Mouse (Mus musculus): Measurements from ENCODE around the gene Ntm.
A peak's percentile ranks its signal among the peaks of the same experiment; 100 is the strongest.

Ntm gene

DNA sequence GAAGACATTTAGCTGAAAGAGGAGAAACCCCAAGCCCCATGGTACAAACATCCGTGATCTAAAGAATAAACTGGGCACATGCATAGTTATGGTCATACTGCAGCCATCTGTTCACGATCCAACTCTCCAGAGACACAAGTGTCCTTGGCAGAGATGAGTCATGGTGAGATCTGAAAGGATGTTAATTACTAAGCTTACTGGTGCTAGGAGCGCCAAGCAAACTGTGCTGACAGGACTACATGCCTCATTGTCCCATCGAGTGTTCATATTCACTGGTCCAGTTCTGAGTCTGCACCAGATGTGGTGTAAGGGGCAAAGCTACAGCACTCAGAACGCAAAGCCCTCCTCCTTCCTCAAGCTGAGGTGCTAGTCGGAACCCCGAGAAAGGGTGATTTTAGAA is 745.0 kb downstream of the Ntm start:
- DNase-seq: no peak

DNA sequence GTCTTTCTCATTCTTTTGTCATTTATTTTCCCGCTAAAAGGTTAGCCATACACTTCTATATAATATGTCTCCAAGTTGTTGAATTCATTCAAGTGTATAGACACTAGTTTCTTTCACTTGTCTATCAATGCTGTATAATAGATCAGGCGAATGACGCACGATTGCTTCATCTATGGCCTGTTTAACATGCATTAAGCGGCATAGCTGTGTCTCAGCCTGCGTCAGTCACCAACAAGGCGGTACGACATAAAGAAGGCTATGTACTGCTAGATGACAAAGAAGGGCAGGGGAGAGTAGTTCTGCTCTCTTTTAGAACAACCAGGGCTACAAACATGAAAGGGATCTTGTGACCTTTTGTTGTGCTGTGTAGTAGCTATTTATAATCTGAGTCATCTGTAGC is 746.4 kb downstream of the Ntm start:
- no peak for DNase-seq

DNA sequence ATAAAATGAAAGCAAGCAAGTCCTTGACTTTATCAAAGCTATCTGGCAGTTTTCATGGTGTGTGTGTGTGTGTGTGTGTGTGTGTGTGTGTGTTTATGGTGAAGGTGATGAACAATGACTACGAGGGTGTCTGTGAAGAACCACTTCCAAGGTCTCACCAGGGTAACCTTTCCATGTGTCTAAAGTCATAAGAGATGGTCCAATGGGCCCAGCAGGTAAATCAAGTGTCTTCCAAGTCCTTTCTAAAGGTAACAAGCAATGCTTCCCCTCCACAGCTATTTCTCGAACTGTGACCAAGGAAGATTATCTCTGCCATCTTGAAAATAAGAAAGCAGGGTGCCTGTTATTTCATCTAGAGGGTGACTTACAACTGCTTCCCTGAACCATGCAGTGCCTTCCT is 747.1 kb downstream of the Ntm start:
- no peak for DNase-seq

DNA sequence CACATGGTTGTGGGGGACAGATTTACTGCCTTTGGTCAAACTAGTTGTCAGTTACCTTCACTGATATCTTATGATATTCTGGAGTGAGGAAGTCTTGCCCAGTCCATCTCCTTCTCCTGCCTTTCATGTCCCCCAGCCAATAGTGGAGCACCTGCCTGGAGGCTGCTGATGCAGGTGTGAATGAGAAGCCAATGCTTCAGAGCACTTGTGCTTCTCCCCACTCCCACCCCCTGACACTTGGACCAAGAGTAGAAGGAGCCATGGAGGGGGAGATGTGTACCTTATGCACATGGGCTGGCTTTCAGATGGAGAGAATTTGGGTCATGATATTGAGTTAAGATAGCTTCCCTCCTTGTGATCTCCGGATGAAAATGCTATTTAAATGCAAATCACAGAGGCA is 747.7 kb downstream of the Ntm start:
- no peak for DNase-seq

DNA sequence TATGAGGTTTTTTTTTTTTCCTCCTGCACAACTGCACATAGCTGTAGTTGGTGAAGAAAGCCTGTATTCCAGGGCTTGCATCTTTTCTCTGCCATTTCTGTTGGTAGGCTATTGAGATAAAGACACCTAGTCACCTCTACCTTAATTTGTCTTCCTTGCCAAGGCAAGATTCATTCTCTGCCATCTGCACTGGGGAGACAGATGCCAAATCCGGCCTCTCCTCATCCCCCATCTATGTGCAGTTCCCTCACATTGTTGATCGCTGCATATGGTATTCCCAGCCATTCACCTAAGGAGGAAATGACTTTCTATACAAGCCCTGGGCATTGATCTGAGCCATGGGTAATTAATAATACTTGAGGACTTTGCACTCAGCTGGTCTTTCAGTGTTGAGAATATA is 753.7 kb downstream of the Ntm start:
- DNase-seq: no peak

DNA sequence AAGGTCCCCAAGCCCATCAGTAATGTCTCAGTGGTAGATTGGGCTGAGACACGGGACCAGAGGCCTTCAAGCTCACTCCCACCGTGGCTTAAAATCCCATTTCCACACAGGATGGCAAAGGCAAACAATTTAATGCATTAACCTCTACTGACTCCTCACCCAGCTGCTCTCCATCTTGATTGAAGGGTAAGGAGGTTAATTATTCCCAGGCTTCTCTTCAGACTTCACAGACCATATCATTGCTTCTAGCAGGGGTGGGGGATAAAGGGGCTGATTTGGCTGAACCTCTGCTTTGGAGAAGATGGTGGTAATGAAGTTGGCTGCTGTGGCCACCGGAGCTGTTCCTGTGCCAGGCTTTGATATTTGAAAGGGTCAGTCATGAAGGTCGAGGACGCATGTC is 754.8 kb downstream of the Ntm start:
- DNase-seq: no peak

DNA sequence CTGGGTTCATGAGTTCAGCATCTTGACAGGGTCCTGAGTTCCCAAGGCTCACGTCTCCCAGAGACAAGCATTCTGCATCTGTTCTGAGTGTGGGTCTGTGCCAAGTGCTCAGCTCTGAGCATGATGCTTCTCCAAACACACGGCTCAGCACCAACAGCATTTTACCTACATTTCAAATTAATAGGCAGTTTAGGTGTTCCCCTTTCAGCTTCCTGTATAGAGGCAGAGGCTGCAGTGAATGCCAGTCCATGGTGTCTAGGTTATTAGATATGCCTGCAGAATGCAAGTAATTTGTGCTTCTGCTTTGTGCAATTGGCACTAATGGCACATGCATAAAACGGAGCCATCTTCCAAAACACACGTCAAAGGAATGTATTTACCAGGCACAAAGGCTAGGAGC is 757.3 kb downstream of the Ntm start:
- DNase-seq: no peak

DNA sequence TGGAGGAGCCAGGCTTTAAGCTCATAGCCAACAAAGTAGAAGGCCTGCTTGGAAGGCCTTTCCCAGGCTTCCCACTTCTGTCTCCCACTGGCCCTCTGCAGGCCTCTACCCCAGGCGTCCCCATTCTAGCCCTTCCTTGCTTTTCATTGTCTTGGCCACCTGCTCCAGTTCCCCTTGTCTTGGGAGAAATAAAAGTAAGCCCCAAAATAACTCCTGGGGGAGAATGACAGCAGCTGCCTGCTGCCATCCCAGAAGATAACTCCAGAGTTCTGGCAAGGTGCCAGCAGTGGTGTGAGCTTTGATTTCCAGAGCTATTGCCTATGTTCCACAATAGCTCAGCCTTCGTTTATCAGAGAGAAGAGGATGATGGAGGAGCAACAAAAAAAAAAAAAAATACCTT is 760.7 kb downstream of the Ntm start:
- DNase-seq: peak; percentile 30

DNA sequence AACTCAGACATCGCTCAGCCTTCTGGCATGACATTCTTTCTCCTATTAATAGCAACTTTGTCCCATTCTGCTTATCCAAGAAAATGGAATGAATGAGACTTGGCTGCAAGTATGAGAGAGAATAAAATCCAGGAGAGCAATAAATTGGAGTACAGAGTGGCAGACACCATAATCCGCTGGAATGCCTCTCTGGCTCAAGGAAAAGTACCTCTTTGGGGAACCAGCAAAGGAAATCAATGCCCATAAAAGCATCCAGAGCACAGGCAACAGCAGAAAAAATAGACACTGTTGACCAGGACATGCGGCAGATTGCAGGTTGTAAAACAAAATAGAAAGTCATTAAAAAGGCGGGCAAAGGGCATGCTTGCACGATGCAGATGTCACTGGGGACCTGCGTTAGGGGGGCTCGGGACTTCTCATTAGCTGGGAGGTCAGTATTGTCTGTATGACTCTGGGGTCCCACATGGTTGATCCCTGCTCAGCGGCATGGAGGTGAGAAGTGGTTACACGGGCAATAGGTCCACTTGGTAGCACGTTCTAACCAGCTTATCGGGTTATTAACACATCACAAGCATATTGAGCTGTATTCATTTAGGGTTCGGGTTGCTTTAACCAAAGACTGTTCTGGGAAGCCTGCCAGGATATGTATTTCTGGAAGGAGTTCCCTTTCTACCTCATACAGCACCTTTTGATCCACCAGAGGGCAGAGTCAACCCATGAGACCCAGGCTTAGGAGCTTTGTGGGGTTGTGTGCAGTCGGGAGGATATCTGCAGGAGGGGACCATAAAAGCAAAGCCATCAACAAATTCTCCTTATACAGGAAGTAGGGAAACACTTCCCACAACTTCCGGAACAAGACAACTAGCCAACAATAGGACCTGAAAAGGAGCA is 761.5 kb downstream of the Ntm start:
- DNase-seq: peak; percentile 28

DNA sequence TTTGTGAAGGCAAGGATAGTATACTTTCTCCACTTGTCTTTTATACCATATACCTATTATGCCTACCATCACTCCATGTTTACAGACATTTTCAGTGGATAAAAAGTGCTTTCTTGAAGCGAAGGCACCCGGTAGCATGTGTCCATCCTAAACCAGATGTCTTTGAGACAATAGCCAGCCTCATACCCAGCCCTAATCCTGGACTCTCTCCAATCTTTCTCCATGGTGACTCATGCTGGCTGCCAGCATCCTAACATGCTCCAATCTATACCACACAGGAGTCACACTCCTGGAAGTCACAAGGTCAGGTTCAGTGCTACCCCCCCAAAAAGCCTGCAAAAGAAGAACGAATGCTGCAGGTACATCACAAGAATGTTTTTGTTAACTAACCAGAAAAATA is 765.9 kb downstream of the Ntm start:
- DNase-seq: no peak

DNA sequence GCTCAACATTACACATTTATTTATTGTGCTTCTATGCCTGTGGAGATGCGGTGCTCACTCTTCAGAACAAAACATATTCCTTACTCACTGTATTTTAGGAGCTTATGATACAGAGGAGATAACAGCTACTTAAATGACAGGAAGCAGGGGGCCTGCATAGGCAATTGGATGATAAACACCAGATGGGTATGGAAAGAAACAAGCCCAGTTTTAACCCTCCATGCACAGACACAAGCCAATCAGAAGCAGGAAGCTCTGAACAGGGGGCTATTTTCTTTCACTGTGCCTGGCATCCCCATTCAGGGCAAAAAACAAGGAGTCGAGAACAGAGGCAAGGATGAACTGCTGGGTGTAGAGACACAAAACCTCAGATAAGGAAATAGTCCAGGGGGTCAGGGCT is 768.7 kb downstream of the Ntm start:
- DNase-seq: no peak

DNA sequence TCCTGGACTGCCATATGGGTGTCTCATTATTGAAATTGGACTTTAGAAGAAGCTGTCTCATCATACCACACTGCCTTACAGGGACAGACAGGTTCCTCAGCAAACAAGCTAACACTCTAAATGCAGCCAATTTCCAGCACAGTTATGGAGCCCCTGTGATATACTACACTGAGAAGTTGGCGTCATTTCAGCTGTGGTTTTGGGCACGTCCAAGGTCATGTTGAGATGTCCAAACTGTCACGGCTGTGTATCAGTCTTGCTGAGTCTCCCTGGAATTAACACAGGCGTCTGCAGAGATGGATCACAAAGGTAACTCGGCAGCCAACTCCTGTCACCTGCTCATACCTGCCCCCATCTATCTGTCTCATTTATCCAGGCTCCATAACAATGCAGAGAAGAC is 779.9 kb downstream of the Ntm start:
- no peak for DNase-seq

DNA sequence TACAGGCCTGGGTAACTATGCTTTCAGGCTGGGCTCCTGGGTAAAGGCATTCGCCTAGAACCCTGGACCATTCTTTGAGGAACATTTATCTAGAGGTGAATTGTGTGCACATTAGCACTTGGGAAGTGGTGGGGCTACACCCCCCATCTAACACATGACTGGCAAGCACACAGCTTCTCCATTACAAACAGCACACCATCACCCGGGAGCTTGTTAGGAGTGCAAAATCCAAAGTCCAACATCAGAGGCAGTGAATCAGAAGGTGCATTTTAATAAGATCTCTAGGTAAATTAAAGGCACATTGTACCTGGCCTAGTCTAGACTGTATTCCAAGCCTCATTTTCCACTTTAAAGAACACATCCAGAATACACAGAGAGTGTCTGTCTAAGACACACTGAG is 781.3 kb downstream of the Ntm start:
- DNase-seq: no peak

DNA sequence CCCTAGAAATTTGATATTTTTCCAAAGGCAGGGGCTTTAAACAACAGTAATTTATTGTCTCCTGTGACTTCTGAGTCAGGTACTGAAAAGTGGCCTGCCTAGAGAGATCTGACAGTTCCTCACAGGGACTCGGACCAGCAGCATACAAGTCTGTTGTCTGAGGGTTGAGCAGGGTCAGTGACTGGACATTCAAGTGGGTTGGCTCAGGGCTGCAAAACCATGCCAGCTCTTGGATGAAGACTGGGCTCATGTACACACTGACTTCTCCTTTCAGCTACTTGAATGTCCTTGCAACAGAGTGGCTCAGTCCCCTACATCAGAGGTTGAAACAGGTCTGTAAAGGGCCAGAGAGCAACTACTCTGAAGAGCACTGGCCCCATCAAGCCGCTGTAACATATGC is 797.2 kb downstream of the Ntm start:
- no peak for DNase-seq

DNA sequence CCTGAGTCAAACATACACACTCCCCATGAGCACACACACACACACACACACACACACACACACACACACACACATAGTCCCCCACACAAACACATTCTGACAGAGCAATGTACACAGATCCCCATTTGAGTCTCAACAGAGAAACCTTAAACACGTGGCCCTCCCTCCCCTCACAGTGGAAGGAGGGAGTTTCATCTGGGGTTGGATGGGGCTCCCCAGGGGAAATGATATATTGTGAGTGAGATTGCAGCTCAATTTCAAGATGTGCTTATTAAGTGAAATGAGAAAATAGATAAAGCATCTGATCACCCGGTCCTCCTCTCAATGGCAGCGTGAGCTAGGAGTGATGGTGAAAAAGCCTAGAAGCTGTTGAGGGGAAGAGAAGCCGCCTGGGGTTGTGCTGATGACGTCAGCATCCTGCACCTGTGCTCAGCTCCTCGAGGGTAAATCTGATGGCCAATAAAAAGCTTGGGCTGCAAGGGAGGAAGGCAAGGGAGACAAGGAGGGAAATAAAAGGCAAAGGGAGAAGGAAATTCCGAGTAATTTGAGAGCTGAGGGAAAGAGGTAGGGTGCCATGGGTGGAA is 801.8 kb downstream of the Ntm start:
- DNase-seq: no peak

DNA sequence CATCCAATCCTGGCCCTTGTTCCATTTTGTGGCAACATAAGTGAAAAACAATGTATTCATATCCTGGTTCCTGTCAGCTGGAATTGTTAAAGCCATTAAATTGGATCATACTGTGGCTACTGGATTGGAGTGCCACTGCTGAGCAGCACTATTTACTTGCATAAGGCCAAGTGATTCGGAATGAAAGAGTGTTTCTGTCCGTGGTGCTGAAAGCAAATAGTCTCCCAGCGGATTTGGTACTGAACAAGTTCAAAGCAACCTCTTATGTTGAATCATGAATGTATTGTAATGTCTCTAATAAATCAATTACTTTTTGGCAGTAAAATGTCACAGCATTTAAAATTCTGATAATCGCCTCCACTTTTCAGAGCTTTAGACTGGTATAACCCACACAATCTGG is 817.0 kb downstream of the Ntm start:
- DNase-seq: no peak

DNA sequence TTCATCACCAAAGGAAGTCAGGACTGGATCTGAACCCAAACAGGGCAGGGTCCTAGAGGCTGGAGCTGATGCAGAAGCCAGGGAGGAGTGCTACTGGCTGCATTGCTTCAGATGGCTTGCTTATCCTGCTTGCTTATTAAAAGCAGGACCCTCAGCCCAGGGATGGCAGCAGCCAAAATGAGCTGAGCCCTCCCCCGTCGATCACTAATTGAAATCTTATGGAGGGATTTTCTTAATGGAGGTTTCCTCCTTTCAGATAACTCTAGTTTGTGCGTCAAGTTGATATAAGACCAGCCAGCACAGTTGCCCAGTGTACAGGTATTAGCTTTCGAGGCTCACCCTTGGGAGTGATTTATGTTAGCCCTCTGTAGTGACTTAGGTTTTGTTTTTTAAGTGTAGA is 826.9 kb downstream of the Ntm start:
- DNase-seq: no peak

DNA sequence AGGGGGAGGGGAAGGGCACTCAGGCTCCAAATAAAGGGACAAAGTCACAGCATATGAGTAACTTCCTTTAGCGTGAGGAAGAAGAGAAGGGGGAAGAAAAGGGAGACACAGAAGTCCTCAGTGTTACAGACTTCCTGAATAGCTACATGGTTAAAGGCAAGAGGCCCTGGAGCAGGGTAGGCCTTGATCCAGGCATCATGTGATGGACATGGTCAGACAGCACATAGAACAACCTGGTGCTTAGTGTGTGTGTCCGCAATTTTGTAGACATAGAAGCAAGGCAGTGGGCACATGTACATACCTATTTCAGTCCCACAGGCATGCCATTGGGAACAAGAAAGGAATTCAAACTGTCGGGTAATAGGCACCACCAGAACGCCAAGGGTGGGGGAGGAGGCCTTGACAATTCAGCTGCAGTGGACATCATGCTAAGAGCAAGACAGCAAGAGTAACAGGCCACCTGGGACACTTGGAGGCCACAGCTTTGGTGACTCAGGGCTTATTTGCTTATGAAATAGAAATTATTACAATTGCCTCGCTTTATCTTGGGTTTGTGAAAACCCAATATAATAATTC is 832.1 kb downstream of the Ntm start:
- DNase-seq: no peak

DNA sequence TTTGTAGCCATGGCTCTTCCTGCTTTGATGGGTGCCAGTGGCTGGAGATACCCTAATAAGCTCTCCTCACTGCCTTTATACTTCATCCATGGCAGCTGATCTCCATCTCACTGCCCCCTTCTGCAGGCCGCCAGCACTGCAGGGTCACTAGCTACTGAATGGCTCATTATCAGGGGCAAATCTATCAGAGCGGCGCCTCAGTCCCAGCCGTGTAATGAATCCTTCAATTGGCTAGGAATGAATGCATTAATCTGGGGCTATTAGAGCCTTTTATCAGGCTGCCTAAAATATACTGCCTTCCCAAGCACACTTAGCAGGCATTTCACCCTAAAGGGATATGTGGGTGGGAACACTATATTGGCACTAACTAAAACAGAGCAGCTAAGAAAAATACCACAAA is 832.6 kb downstream of the Ntm start:
- DNase-seq: no peak

DNA sequence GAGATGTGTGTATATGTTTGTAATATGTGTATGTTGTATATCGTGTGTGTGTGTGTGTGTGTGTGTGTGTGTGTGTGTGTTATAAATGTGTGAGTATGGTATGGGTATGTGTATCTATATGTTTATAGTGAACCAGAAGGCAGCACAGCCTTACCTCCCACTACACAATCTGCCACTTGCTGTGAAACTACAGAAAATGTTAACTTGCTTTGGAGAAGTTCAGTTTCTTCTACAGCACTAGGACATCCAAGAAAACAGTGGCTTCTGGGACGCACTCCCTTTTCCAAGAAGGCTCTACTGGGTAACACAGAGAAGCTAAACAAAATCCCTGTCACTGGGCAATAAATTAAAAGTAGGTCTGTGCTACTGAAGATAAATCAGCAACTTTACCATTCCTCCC is 834.5 kb downstream of the Ntm start:
- no peak for DNase-seq

DNA sequence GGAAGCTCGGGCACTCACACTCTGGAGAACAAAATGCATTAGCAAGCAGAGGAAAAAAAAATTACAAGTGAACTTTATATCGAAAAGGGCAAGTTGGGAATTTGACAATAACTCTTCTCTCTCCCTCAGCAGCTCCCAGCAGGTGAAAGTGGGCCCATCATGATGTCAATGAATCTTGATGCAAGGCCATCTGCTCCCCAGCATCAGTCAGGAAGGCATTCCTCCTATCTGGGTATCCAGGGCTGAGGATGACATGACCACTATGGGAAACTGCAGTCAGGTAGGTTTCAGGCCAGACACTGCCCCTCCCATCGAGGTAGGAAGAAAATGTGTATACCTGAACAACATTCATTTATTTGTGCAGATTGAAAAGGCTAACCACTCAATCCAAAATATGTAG is 838.5 kb downstream of the Ntm start:
- no peak for DNase-seq

DNA sequence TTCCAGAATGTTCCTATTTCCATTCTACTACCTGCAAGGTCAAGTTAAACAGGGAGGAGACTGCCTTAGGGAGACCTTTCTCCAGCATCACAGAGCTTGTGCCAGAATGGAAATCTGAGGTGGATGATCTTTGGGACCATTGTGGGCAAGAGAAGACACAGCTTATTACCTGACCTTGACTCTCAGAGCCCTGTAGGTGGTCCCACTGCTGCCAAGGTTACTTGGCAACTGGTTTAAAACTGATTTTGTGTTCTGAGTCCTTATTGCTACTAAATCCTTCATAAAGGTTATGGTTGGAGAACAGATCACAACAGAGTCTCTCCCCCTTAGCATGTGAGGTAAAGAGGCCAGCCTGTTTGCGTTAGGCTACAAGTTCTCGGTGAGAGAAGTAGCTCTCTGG is 839.1 kb downstream of the Ntm start:
- DNase-seq: no peak

DNA sequence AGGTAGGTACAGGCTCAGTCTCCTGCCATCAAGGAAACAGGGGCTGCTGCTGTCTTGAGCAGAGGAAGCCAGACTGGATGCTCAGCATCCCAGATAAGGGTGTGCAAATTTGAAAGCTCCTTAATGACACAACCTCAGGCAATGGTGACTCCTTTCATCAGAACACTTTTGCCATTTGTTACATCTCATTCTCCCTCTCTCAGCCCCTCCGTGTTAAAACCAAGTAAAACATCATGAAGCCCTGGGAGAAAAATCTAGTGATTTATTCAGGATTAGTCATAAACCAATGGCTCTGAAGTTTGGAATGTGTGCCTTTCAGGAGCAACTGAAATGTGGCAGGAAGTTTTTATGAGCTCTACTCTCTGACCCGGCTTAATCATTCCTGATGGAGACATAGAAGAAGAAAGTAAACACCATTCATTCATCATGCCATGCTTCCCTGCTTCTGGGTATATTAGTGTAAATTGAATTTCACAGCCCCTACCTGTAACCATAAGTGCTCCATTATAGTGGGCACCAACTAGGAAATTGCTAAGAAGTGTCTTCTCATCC is 845.3 kb downstream of the Ntm start:
- DNase-seq: no peak

DNA sequence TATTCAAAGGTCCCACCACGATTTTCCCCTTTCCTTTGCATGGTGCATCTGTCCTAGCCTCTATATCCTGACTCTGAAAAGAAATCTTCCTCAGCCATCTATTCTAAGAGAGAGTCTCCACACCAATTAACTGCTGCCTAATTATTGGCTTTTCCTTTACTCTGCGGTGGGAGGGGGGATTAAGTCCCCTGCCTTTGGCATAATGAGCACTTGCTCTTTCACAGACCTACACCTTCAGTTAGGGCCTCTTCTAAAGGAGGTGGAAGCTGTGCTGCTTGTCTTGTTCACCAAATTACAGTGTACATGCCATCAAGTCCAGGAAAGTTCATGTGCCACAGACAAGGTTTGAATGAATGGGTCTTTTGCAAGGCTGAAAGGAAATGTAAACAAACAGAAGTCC is 847.6 kb downstream of the Ntm start:
- no peak for DNase-seq

Data from right cerebral cortex, postnatal 4 days (tissue).